Mouse (Mus musculus) lung, adult 2 months (tissue): ENCODE results near the gene Zp2.

Experiments
- CTCF ChIP-seq: fragments of 200-500 bp; IDR thresholded peaks from 2 replicates; pipeline ENCODE4 v1.5.1; 2011; ENCODE audit warnings: mild to moderate bottlenecking, low read length, control low read depth; ENCODE audit not compliant: insufficient read depth
- POLR2A ChIP-seq: fragments of 200-500 bp; IDR thresholded peaks from 2 replicates; pipeline ENCODE4 v1.6.1; 2011; ENCODE audit warnings: low read depth, mild to moderate bottlenecking, control low read depth, low read length, borderline replicate concordance; ENCODE audit errors: extremely low read depth

DNA sequence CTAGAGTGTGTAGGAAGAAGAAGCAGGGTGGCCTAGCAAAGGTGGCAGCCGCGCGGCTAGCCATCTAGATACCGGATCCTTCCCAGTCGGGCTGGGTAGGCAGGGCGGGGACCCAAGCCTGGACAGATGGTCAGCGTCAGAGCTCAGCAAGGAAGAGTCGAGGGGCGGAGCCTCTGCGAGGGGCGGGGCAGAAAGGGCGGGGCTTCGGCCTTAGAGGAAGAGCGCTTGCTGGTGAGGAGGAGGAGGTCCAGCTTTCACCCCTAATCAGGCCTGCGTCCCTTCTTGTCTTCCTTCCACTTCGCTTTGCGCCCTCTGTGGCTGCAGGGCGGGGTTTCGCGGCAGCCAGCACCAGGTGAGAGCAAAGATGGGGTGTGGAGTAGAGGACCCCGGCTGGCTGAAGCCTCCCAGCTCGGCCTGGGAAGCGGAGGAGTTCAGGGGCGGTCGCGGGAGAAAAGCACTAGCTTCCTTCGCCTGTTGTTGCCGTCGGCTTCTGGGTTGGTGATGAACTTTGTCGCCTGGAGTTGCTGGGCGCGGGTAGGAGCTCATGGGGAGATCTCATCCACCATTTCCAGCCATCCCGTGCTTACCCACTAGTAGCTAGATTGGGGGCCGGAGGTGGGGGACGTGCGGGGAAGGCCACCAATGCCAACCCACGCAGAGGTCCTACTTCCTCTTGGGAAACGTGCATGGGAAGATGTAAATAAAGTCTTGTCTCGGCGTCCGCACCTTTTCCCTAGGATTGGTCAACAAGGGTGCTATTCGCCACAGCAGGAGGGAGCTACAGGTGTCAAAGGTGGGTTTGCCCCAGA is 42.7 kb downstream of the Zp2 start, which contains the start of gene Tmem159:
- TF ChIP-seq POLR2A = peak; percentile 91; the same call in 1 of the 2 replicates
- no peak for TF ChIP-seq CTCF
